ENCODE assay signal across 19 mouse cellular contexts in the genomic region with DNA sequence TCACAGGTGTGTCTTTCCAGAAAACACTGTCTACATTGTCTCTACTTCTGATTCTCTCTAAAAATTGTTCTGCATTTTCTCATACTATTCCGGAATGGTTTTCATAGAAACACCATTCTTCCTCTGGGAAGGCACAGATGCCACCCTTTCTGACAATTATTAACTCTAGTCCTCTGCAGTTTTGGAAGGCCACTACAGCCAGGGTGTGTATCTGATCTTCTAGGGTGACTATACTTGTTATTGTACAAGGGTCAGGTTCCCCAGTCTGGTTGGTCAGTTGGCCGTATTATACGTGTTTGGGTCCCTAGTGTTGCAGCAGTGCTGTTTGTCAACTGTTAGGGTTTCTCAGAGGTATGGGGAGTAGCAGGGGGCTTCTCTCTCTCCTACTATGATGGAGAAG. TPM values are rescaled to one million over a fixed set of nuclear protein-coding genes. Genes with fewer than 3 reads are reported as not detected.
A peak's percentile ranks its signal among the peaks of the same experiment; 100 is the strongest.
DNase-seq lines count a peak whose midpoint lies in the region; ATAC-seq lines count a peak whose summit lies in the region.
"Had no signal": no experiment of that assay in that cellular context is flagged by ENCODE, and none has a peak within 500 bp of the region (broad histone marks: within the 10 kb centered on the region; RNA-seq: fewer than 3 reads in every experiment).

No protein-coding gene starts in this region.

- H3K4me1 ChIP-seq in liver, embryonic 13.5 days (replicated peaks): no peaks in the 10 kb centered on the region
- H3K4me1 ChIP-seq in liver, embryonic 11.5 days (replicated peaks; ENCODE audit: control insufficient read depth, insufficient read depth, low read length): no peaks in the 10 kb centered on the region
- no peaks in the 10 kb centered on the region for H3K4me1 ChIP-seq in liver, embryonic 15.5 days (replicated peaks)
- H3K4me1 ChIP-seq: embryonic facial prominence, embryonic 10.5 days; forebrain, embryonic 13.5 days; heart, embryonic 12.5 days had no signal

- 81% methylated on average over 3 of the region's 3 CpGs for WGBS in liver, embryonic 13.5 days (ENCODE audit: insufficient replicate concordance)
- WGBS in liver, embryonic 11.5 days: 90% methylated on average over 3 of the region's 3 CpGs
- WGBS in liver, embryonic 15.5 days (ENCODE audit: insufficient replicate concordance): 77% methylated on average over 3 of the region's 3 CpGs

- peak; percentile 53; the same call in 1 of the 2 replicates for ATAC-seq in liver, embryonic 13.5 days (ENCODE audit: low read depth)
- ATAC-seq in liver, embryonic 11.5 days (replicated peaks; ENCODE audit: low FRiP score): no peak
- peak; percentile 74 for ATAC-seq in liver, embryonic 15.5 days (ENCODE audit: insufficient read depth)
- ATAC-seq: activated CD4-positive, CD25-positive, alpha-beta regulatory T cell, adult 4 months; forebrain, embryonic 13.5 days; forebrain, postnatal 0 days had no signal

- H3K4me2 ChIP-seq in liver, embryonic 13.5 days: no peak overlapping the region
- no peak overlapping the region; the same call in 1 of the 2 replicates for H3K4me2 ChIP-seq in liver, embryonic 11.5 days
- H3K4me2 ChIP-seq in liver, embryonic 15.5 days: 0 out of 2 replicates have a peak overlapping the region, but pooled peaks have one; percentile 23
- H3K4me2 ChIP-seq: forebrain, embryonic 13.5 days; heart, embryonic 12.5 days had no signal

- H3K36me3 ChIP-seq in liver, embryonic 13.5 days: no peaks in the 10 kb centered on the region
- no peaks in the 10 kb centered on the region for H3K36me3 ChIP-seq in liver, embryonic 11.5 days (ENCODE audit: control insufficient read depth, insufficient read depth, low read length)
- no peaks in the 10 kb centered on the region for H3K36me3 ChIP-seq in liver, embryonic 15.5 days (replicated peaks)
- H3K36me3 ChIP-seq: embryonic facial prominence, embryonic 10.5 days; heart, embryonic 12.5 days had no signal

- H3K9me3 ChIP-seq in liver, embryonic 13.5 days (replicated peaks): no peaks in the 10 kb centered on the region
- H3K9me3 ChIP-seq in liver, embryonic 11.5 days (ENCODE audit: control insufficient read depth, low read length): no peaks in the 10 kb centered on the region
- no peaks in the 10 kb centered on the region for H3K9me3 ChIP-seq in liver, embryonic 15.5 days (replicated peaks)
- H3K9me3 ChIP-seq: embryonic facial prominence, embryonic 10.5 days; forebrain, embryonic 13.5 days had no signal

- H3K27ac ChIP-seq in liver, embryonic 13.5 days: no peak overlapping the region
- no peak overlapping the region for H3K27ac ChIP-seq in liver, embryonic 11.5 days (ENCODE audit: low read depth, low read length)
- H3K27ac ChIP-seq in liver, embryonic 15.5 days (replicated peaks): peak overlapping the region; percentile 56; the same call in 1 of the 2 replicates
- H3K27ac ChIP-seq: embryonic facial prominence, embryonic 10.5 days; forebrain, embryonic 13.5 days had no signal

- no peak overlapping the region for H3K4me3 ChIP-seq in liver, embryonic 13.5 days (replicated peaks)
- no peak overlapping the region for H3K4me3 ChIP-seq in liver, embryonic 11.5 days (ENCODE audit: low read depth, low read length)
- no peak overlapping the region for H3K4me3 ChIP-seq in liver, embryonic 15.5 days (replicated peaks)
- H3K4me3 ChIP-seq: embryonic facial prominence, embryonic 10.5 days; forebrain, embryonic 13.5 days; heart, embryonic 12.5 days had no signal

- H3K9ac ChIP-seq in liver, embryonic 13.5 days: no peak overlapping the region
- no peak overlapping the region for H3K9ac ChIP-seq in liver, embryonic 11.5 days (ENCODE audit: low read depth, low read length)
- no peak overlapping the region for H3K9ac ChIP-seq in liver, embryonic 15.5 days
- H3K9ac ChIP-seq: forebrain, embryonic 13.5 days; forebrain, postnatal 0 days; heart, embryonic 12.5 days had no signal

- DNase-seq in heart, adult 11 months: peak; percentile 3
- no peak for DNase-seq in heart, postnatal 10 days
- DNase-seq in liver, embryonic 13.5 days: no peak
- DNase-seq in liver, embryonic 11.5 days (ENCODE audit: low spot score): no peak
- DNase-seq in yolk sac, embryonic 10.5 days (ENCODE audit: low spot score): peak; percentile 5
- DNase-seq in ovary, postnatal 14 days (ENCODE audit: low spot score): no peak
- DNase-seq: adrenal gland, postnatal 25 days; cerebellum, adult 18-20 months; cerebellum, adult 9-11 months; cerebellum, postnatal 36 days; forebrain, postnatal 0 days; gastrocnemius, postnatal 14 days; heart, postnatal 36 days had no signal

- no peaks in the 10 kb centered on the region for H3K27me3 ChIP-seq in liver, embryonic 13.5 days
- H3K27me3 ChIP-seq in liver, embryonic 11.5 days (replicated peaks; ENCODE audit: control insufficient read depth, insufficient read depth, low read length): no peaks in the 10 kb centered on the region
- H3K27me3 ChIP-seq in liver, embryonic 15.5 days: no peaks in the 10 kb centered on the region
- H3K27me3 ChIP-seq: forebrain, embryonic 13.5 days; heart, embryonic 12.5 days had no signal

- intact Hi-C loops in heart, postnatal 10 days (cut with DNase I): no loop called here

RNA-seq across cellular contexts. Expression of gene 4930524J08Rik, which starts 15.8 kb away (rescaled TPM):
- total RNA-seq in heart, postnatal 10 days (2021): 1 to 10 TPM; 1.6 to 1.7 TPM
- polyA plus RNA-seq in liver, embryonic 13.5 days (2015; fragmentation: Nextera tagmentation; extraction: Ambion mirVana): 0.46 and 0.59 TPM in 2 replicates
- polyA plus RNA-seq in liver, embryonic 11.5 days (2014; fragmentation: Nextera tagmentation; extraction: Ambion mirVana): 1.3 and 1.9 TPM in 2 replicates
- 0.48 and 0.77 TPM in 2 replicates for polyA plus RNA-seq in liver, embryonic 15.5 days (2015; fragmentation: Nextera tagmentation; extraction: Ambion mirVana)
- total RNA-seq: gastrocnemius, adult 18-20 months had no signal
- polyA plus RNA-seq: activated CD4-positive, CD25-positive, alpha-beta regulatory T cell, adult 4 months had no signal

RNA-seq across cellular contexts. Expression of gene Hnrnpd, which starts 15.9 kb away (rescaled TPM):
- total RNA-seq in heart, postnatal 10 days (2021): 100 to 1,000 TPM; 152 to 170 TPM
- 84.1 and 109 TPM in 2 replicates for polyA plus RNA-seq in liver, embryonic 13.5 days (2015; fragmentation: Nextera tagmentation; extraction: Ambion mirVana)
- polyA plus RNA-seq in liver, embryonic 11.5 days (2014; fragmentation: Nextera tagmentation; extraction: Ambion mirVana): 150 and 152 TPM in 2 replicates
- polyA plus RNA-seq in liver, embryonic 15.5 days (2015; fragmentation: Nextera tagmentation; extraction: Ambion mirVana): 70.5 and 75.0 TPM in 2 replicates

RNA-seq across cellular contexts. Expression of gene Hnrnpdl, which starts 44.8 kb away (rescaled TPM):
- 100 to 1,000 TPM in 1 of 2 experiments, 10 to 100 TPM in 1; 97.3 to 105 TPM for total RNA-seq in heart, postnatal 10 days (2021)
- 63.6 and 67.9 TPM in 2 replicates for polyA plus RNA-seq in liver, embryonic 13.5 days (2015; fragmentation: Nextera tagmentation; extraction: Ambion mirVana)
- 143 and 157 TPM in 2 replicates for polyA plus RNA-seq in liver, embryonic 11.5 days (2014; fragmentation: Nextera tagmentation; extraction: Ambion mirVana)
- 46.6 and 47.0 TPM in 2 replicates for polyA plus RNA-seq in liver, embryonic 15.5 days (2015; fragmentation: Nextera tagmentation; extraction: Ambion mirVana)

RNA-seq across cellular contexts. Expression of gene Enoph1, which starts 45.1 kb away (rescaled TPM):
- total RNA-seq in heart, postnatal 10 days (2021): 10 to 100 TPM; 13.1 to 14.3 TPM
- 25.8 and 29.3 TPM in 2 replicates for polyA plus RNA-seq in liver, embryonic 13.5 days (2015; fragmentation: Nextera tagmentation; extraction: Ambion mirVana)
- 52.6 and 61.2 TPM in 2 replicates for polyA plus RNA-seq in liver, embryonic 11.5 days (2014; fragmentation: Nextera tagmentation; extraction: Ambion mirVana)
- 15.4 and 17.2 TPM in 2 replicates for polyA plus RNA-seq in liver, embryonic 15.5 days (2015; fragmentation: Nextera tagmentation; extraction: Ambion mirVana)

Comparison
In these comparisons a context has a peak if more than half of its experiments do, and no peak if none do; other contexts are left out.
1. DNase-seq: peak in heart, adult 11 months (single experiment) and yolk sac, embryonic 10.5 days (single experiment); none in heart, postnatal 10 days (0 of 2), liver, embryonic 13.5 days (single experiment), liver, embryonic 11.5 days (single experiment) and ovary, postnatal 14 days (single experiment).